Mouse (Mus musculus) gastrocnemius, postnatal 14 days (tissue): ENCODE measurements around the gene Psmd14. TPM values are rescaled to one million over a fixed set of nuclear protein-coding genes. Genes with fewer than 3 reads are reported as not detected.

ENCODE experiments used
- DNase-seq: peaks from one replicate; pipeline ENCODE4 v3.0.0; 2021; ENCODE audit warnings: mixed read lengths
- intact Hi-C: fragments of 180-260 bp; cut with DNase I; formaldehyde crosslinking; loops from one replicate; pipeline ENCODE4 v1.15.1; 2025; ENCODE audit warnings: low total_unique reads
- microRNA-seq, 2 experiments: library from miRNA; unstranded; fragments of <30 nt; microRNA quantifications; one replicate each; pipeline ENCODE4 v1.2.0; 2021
- total RNA-seq, 2 experiments: library from RNA; stranded (reverse); gene quantifications; 2 replicates each; pipeline ENCODE4 v1.2.3; 2021

The Psmd14 gene
- total RNA-seq, 2 experiments from 2014 or later = 72.7 to 83.0 TPM

DNA sequence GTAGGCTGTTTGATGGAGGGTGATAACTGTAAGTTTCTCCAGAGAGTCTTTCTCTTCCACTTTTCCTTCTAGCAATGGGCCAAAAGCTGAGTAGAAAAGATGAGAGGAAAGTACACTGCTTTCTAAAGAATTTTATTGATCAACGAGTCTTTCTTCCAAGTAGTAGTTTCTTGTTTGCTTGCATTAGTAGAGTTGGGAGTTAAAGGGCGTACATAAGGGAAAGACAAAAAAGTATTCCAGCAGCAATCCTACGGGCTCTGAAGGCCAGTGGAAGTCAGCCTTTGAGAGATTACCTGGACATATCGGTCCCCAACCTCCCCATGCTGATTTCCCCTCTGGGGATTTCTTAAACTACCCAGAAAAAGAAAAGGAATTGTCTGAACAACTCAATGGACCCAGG, 99.3 kb downstream of the Psmd14 start:
- intact Hi-C loops = no loop called here
- no peak for DNase-seq

DNA sequence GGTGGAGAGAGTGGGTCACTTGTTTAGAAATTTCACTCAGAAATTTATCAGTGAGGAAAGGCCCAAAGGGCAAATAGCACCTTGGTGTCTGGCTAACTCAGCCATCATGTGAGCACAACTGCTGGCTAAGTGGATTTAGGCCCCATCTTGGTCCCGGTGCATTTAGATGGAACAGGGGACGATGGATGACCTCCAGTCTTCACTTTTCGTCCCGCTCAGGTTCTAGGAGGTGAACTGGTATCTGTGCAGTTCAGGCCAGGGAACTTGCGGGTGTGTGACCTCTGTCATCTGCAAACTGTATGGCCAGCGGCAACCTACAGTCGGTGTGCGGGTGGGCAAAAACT, 99.6 kb downstream of the Psmd14 start:
- intact Hi-C loops = no loop called here
- DNase-seq = no peak

DNA sequence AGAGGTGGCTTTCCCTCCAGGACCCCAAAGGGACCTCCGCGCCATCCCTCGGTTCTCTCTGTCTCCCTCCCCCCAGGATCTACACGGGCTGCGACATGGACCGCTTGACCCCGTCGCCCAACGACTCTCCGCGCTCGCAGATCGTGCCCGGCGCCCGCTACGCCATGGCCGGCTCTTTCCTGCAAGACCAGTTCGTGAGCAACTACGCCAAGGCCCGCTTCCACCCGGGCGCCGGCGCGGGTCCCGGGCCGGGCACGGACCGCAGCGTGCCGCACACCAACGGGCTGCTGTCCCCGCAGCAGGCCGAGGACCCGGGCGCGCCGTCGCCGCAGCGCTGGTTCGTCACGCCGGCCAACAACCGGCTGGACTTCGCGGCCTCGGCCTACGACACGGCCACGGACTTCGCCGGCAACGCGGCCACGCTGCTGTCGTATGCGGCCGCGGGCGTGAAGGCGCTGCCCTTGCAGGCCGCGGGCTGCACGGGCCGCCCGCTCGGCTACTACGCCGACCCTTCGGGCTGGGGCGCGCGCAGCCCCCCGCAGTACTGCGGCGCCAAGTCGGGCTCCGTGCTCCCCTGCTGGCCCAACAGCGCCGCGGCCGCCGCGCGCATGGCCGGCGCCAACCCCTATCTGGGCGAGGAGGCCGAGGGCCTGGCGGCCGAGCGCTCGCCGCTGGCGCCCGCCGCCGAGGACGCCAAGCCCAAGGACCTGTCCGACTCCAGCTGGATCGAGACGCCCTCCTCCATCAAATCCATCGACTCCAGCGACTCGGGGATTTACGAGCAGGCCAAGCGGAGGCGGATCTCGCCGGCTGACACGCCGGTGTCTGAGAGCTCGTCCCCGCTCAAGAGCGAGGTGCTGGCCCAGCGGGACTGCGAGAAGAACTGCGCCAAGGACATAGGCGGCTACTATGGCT, 100.3 kb downstream of the Psmd14 start:
- intact Hi-C loops = no loop called here
- DNase-seq = peak; percentile 51

DNA sequence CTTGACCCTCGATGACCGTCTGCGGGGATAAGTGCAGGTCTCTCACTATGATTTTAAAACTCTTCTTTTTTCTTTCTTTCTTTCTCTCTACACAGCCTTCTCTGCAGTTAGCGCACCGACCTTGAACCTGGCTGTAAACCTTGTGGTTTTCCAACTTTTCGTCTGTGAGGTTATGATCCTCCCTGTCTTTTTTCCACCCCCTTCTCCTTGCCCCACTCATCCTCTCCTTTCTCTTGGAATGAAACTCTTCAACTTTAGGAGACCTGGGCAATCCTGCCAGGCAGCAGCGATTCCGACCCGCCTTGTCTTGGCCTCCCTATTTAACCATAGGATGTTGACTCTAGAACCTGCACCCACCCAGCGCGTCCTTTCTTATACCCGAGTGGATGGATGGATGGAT, 101.0 kb downstream of the Psmd14 start:
- intact Hi-C loops = no loop called here
- DNase-seq = no peak

DNA sequence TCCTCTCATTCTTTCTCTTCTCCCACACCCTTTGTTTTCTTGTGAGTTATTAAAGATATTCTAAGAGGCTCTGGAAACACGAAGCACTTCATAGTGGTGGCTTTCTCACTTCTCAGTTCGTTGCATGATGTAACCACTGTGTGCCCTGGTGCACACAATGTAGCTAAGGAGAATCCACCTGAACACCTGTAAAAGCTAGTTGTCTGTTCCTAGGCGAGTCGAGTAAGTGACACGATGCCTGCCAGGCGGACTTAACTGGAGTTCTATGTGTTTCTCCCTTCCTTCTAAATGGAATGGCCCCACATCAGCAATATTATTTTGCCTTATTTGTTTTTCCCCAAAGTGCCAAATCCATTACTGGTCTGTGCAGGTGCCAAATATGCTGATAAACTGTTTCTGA, 101.6 kb downstream of the Psmd14 start:
- no peak for DNase-seq
- intact Hi-C loops = no loop called here

DNA sequence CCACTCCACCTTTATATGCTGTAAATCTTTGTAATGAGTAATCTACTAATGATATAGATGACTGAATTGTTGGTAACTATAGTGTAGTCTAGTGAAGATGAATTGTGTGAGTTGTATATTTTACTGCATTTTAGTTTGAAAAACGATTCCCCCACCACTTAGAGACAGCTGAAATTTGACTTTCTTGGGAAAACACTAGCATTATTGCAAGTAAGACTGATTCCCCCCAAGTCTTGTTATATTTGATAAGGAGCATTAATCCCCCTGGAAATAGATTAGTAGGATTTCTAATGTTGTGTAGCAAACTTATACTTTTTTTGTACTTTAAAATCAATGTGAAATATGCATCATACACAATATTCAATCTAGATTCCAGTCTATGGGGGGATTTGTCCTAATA, 102.0 kb downstream of the Psmd14 start:
- no peak for DNase-seq
- intact Hi-C loops = no loop called here

DNA sequence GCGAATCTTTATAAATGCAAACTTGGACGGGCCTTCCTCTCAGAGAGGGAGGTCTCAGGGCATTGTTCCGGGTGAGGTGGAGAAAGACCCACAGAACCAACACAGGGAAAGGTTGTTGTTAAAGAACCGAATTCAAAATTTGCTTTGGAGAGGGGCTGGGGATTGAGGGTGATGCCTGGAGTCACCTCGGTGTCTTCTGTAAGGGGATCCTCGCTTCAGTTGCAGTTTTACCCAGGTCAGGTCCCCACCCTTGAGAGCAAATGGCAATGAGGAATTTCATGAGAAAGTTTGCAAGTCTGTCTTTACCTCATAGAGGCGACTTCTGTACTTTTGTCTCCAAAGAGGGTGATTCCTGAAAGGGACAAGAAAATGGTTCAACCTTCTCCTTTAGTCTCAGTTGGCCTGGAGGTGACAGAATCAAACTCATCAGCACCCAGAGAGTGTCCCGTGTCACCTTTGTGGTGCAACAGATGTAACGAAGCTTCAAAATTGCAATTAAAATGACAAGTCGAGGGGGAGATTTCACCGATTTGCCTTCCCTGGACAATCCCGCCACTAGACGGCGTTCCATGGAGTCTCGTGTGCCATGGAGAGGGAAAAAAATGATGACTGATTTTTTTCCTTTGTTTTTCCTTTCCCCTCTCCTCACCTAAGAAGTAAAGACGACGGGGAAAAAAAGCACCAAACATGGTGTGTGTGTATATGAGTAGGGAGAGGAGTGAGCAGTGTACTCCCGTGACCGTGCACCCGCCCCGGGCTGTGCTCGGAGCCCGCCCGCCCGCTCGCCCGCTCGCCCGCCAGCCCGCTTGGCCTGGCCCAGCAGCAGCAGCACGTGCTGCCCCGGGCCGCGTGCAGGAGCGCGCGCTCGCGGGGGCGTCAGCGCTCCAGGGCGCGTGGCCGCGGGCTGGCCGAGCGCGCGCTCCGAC, 103.3 kb downstream of the Psmd14 start:
- intact Hi-C loops = no loop called here
- peak; percentile 17 for DNase-seq

DNA sequence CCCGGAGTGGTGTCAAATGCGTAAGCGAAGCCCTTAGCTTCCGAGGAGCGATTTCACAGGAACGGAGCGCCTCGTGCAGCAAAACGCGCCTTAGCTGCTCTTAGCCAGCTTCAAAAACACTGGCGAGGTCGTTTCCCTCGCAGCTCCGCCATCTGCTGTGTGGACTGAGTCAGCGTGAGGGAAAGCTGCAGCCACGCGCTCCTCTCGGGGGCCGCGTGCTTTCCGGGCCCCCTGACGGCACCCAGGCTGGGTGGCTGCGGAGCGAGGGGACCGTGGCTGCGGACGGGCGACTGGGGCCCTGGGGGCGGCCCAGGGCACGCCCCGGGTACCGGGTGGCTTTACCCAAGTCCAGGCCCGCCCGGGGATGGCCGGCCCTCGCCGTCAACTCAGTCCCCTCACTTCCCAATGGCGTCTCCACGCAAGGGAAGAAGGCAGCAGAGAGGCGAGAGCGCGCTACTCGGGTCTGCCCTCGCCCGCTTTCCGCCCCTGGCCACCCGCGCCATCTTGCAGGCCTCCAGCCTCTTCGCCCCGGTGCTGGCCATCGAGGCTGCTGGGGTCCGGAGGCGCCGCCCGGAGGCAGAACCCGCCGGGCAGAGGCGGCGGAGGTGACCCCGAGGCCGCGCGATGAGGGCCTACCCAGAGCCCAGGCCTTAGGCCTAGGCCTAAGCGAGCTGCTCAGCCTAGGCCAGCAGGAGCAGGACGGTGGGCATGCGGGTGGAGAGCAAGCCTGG, 104.3 kb downstream of the Psmd14 start:
- intact Hi-C loops = no loop called here

DNA sequence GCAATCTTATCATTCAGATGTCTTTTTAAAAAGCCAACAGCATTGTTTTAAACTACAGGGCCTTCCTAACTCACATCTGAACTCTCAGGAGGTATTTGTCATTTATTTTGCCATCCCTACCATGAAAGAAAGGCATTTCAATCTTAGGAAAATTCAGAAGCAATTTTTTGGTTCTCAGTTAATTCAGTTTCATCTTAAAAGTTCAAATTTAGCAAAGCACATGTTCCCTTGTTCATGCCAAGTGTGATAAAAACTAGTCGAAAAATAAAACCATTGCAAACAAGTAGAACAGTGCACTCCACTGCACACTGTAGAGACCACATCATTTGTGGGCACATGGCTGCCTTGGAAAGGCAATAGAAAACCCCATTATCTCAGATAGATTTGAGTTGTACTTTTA, 106.7 kb downstream of the Psmd14 start:
- no peak for DNase-seq

More for the DNA sequence above, 104.3 kb downstream of the Psmd14 start:
- DNase-seq = no peak

DNA sequence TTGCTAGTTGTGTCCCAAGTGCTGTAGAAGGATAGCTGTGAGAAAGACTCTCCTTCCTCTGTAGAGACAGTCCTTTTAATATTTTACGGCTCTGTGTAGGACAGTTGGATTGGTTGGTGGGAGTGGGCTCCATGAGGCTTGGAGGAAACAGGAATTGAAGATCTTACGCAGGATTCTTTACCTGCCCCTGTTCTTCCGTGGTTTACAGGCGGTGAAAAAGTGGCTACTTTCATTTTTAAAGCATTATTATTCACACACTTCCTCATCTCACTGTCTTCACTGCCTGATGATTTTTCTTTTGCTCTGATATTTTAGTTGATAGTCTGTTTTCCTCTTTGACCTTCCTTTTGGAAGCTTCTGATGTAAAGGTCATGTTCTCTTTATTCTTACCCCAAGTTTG, 108.7 kb downstream of the Psmd14 start:
- intact Hi-C loops = no loop called here
- no peak for DNase-seq

More for the DNA sequence above, 106.7 kb downstream of the Psmd14 start:
- intact Hi-C loops = no loop called here

DNA sequence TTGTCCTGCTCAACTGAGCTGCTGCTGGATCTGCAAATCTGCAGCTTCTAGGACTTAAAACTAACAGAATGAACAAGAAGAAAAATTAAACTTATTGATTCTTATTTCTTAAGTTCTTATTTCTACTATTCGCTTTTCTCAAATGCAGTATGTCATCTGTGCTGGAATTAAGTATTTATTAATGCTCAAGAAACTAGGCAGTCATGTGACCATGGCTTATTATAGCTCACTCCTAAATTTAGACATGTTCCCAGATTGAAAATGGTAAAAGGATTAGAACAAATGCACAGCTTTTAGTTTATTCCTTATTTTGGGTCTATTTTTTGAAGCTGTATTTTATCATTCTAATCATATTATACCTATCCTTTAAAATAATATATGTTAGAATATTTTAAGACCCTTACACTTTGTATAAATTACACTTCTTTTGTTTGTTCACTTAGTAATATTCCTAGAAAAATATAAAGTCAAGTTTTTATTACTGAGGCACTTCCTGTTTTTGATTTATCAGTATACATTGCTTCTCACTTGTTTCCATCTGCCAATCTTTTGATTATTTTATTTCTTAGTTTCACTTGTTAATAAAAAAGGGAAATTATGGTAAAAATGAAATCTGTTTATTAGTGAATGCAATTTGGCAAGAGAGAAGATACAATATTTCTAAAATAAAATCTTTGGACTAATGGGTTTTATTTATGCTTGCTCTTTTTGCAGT, 112.1 kb downstream of the Psmd14 start:
- intact Hi-C loops = no loop called here
- DNase-seq = no peak

DNA sequence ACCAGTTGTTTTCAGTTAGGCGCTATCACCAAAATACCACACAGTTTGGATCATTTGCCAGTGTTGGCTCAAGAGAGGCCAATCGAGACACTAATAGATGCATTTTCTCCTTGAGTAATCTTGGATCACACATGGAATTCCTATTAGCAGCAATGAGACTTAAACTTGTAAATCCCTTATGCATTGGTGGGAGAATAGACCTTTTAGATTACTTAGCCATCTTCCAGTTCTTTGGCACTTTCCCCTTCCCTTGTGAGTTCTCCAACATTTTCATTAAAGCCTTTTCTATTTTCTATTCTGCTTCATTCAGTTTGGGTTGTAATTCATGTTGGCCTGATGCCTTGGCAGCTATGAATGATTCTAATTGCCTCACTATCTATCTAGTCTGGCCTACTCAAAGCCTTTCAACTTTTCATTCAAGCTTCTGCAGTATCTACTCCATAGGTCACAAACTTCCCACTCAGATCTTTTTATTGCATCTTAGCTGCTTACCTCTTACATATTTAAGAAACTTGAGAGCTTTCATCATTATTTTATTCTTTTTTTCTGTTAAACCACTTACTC, 125.8 kb downstream of the Psmd14 start:
- no peak for DNase-seq
- intact Hi-C loops = no loop called here

Small RNA genes within 50 kb of the gene (microRNA-seq; reads per million reads assigned to microRNA genes)
- 0 reads per million in 2 experiments for gene Gm22403

Other genes starting within 250 kb of the Psmd14 start
- gene Tank, start 133.1 kb upstream of the Psmd14 start, total RNA-seq = 10 to 100 TPM; 14.2 to 14.5 TPM
- gene Tbr1, start 91.2 kb downstream of the Psmd14 start, total RNA-seq = under 1 TPM in 1 of 2 experiments, not detected in 1; 0.10 TPM